Mouse (Mus musculus): ENCODE measurements at regions not wholly inside any gene's neighbourhood (a gene's known extent, or its start where the extent isn't known, plus 50 kb on each side); places are given as distances from the start of the nearest gene placed in this dataset.

- TF ChIP-seq POLR2A (IDR thresholded peaks at IDR 0.05; ENCODE audit: borderline replicate concordance, extremely low read depth, insufficient read depth, insufficient read length, poor library complexity, severe bottlenecking) = no peak
- TF ChIP-seq CTCF (IDR thresholded peaks at IDR 0.05; ENCODE audit: borderline replicate concordance, extremely low read depth, insufficient read depth, insufficient read length) = no peak
Measured at GRCm38 (mm10) chr17:74122944-74123343, 75.2 kb upstream of the Srd5a2 start.

All from brain, embryonic 14.5 days (tissue).